Mouse (Mus musculus) heart, embryonic 12.5 days (tissue): ENCODE results near the gene Entpd2. TPM values are rescaled to one million over a fixed set of nuclear protein-coding genes. Genes with fewer than 3 reads are reported as not detected.

Experiments used
- ATAC-seq: fragments of 200-750 bp; cut with Nextera tagmentation; 2 replicates; pipeline ENCODE4 v1.8.0; 2017; ENCODE audit warnings: moderate TSS enrichment, moderate library complexity; ENCODE audit not compliant: insufficient number of reproducible peaks, low FRiP score
- H3K27ac ChIP-seq: fragments of 300-500 bp; sonication (generic); 2 replicates; pipeline ENCODE4 v1.5.1; 2016; ENCODE audit warnings: mild to moderate bottlenecking, moderate library complexity; ENCODE audit not compliant: poor library complexity, severe bottlenecking
- H3K27me3 ChIP-seq: fragments of 300-500 bp; sonication (generic); replicated peaks from 2 replicates; pipeline ENCODE4 v1.6.1; 2016; ENCODE audit warnings: mild to moderate bottlenecking, moderate library complexity
- H3K36me3 ChIP-seq: fragments of 300-500 bp; sonication (generic); 2 replicates; pipeline ENCODE4 v1.6.1; 2016; ENCODE audit warnings: mild to moderate bottlenecking, moderate library complexity
- H3K4me1 ChIP-seq: fragments of 300-500 bp; sonication (generic); replicated peaks from 2 replicates; pipeline ENCODE4 v1.6.1; 2016; ENCODE audit warnings: mild to moderate bottlenecking
- H3K4me2 ChIP-seq: fragments of 300-500 bp; sonication (generic); 2 replicates; pipeline ENCODE4 v1.6.1; 2016; ENCODE audit warnings: mild to moderate bottlenecking, moderate library complexity
- H3K4me3 ChIP-seq: fragments of 300-500 bp; sonication (generic); 2 replicates; pipeline ENCODE4 v1.5.1; 2016; ENCODE audit warnings: mild to moderate bottlenecking
- H3K9ac ChIP-seq: fragments of 300-500 bp; sonication (generic); 2 replicates; pipeline ENCODE4 v1.6.1; 2016; ENCODE audit warnings: mild to moderate bottlenecking, moderate library complexity
- H3K9me3 ChIP-seq: fragments of 300-500 bp; sonication (generic); replicated peaks from 2 replicates; pipeline ENCODE4 v1.6.1; 2016; ENCODE audit warnings: mild to moderate bottlenecking, moderate library complexity
- WGBS: fragments of 180-500 bp; shearing (Covaris S2); methylation state at CpG from one replicate; pipeline ENCODE4 v1.1.7; 2016; 5-methylcytosine and 5-hydroxymethylcytosine counted together
- polyA plus RNA-seq: library from polyadenylated mRNA; unstranded; fragments of >200 nt; fragmentation: Nextera tagmentation; extraction: Ambion mirVana; gene quantifications from 2 replicates; pipeline ENCODE4 v1.2.1, GENCODE M21; 2016

The Entpd2 gene
- polyA plus RNA-seq, 1 experiment from 2014 or later: 0.18 TPM

DNA sequence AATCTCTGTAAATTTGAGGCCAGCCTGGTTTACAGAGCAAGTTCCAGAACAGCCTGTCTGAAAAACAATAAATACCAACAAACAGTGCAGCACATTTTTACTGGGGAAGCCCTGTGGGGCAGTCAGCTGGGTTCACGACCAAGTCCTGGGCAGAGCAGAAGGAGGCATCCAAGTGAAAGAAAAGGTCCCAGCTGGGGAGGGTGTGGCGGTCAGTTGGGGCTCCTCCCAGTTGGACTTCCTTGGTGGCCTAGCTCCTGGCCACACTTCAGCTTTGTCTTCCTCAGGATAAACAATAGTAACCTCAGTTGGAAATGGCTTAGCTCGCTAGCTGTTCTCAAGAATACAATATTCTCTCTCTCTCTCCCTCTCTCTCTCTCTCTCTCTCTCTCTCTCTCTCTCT, 21.8 kb downstream of the Entpd2 start:
- Histone ChIP-seq H3K27ac (no peak overlapping the region), H3K4me1 (peaks cover under 1% of the 10 kb centered on the region; the same call in 1 of the 2 replicates), H3K36me3 (no peaks in the 10 kb centered on the region), H3K4me2 (no peak overlapping the region), H3K27me3 (peaks cover 31% of the 10 kb centered on the region), H3K4me3 (no peak overlapping the region), H3K9me3 (no peaks in the 10 kb centered on the region), H3K9ac (no peak overlapping the region)
- no peak for ATAC-seq
- WGBS: 33% methylated on average over 3 of the region's 3 CpGs

DNA sequence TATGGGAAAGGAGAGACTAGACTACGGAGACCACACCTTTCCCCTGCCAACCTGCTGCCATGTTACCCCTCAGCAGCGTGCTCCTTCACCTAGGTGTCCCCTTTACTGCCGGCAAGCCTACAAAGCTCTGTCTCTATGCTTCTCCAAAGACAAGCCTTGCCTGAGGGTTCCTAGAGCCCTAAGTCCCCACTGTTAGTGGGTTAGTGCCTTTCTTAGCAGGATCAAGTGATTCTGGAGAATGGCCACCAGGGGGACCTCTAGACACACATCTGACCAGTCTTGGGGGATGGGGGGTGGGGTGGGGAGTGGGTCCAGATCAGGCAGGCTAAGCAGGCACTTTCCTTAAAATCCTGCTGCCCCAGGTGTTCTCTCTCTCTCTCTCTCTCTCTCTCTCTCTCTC, 26.2 kb downstream of the Entpd2 start:
- H3K4me2 ChIP-seq: no peak overlapping the region
- no peaks in the 10 kb centered on the region for H3K9me3 ChIP-seq
- H3K9ac ChIP-seq: no peak overlapping the region
- peaks cover 65% of the 10 kb centered on the region for H3K27me3 ChIP-seq
- WGBS: 15% methylated on average over 3 of the region's 3 CpGs
- H3K36me3 ChIP-seq: no peaks in the 10 kb centered on the region
- no peak overlapping the region for H3K27ac ChIP-seq
- H3K4me1 ChIP-seq: peaks cover 4% of the 10 kb centered on the region; the same call in 1 of the 2 replicates
- no peak for ATAC-seq
- no peak overlapping the region for H3K4me3 ChIP-seq

DNA sequence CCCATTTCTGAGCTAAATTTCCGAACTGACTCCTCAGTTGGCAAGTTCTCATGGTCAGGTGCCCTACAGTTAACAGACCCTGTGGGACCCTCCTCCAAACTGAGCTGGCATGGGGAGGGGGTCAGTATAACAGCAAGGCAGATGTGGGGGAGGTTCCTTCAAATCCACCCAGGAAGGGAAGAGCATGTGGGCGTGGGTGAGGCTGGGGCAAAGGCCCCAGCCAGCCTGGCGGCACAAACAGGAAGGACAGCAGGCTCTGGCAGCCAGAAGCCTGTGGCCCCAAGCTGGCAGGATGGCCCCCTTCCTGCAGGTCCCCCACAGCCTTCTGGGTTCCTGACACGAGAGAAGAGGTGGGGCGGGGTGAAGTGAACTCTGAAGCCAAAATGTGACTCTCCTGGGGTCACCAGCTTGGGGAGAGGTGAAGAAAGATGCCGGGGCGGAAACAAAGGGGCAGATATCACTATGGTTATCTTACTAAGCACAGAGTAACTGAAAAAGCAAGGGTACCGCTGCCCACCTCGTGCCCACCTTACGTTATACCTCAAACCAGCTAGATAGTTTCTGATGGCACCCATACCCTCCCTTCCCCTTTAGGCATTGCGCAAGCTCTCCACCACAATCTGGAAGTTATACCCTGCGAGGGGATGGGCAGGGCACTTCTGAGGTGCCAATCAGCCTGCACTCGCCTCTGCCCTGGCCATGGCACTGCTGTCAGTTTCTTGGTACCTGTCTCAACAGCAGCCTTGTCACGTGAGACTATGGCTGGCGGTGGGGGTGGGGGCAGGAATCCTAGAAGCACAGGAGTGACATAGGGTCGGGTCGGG, 27.1 kb downstream of the Entpd2 start, which contains the start of gene Fut7:
Gene Fut7, plus strand, starts transcription at position 681 of the 824 bp plus-strand sequence.
- Histone ChIP-seq H3K4me2 (no peak within 1 kb of the TSS), H3K27me3 (peaks cover 67% of the 10 kb centered on the region), H3K9ac (no peak within 1 kb of the TSS), H3K27ac (no peak within 1 kb of the TSS), H3K9me3 (no peaks in the 10 kb centered on the region), H3K36me3 (no peaks in the 10 kb centered on the region), H3K4me1 (peaks cover 4% of the 10 kb centered on the region; the same call in 1 of the 2 replicates), H3K4me3 (no peak within 1 kb of the TSS)
- WGBS: 52% methylated on average over 17 of the region's 17 CpGs
- no peak for ATAC-seq

GRCm38 (mm10) chr2:25423626-25424025, 28.0 kb downstream of the Entpd2 start:
- H3K4me3 ChIP-seq: no peak overlapping the region
- peaks cover 4% of the 10 kb centered on the region; the same call in 1 of the 2 replicates for H3K4me1 ChIP-seq
- no peaks in the 10 kb centered on the region for H3K9me3 ChIP-seq
- 33% methylated on average over 1 of the region's 1 CpGs for WGBS
- ATAC-seq: no peak
- H3K4me2 ChIP-seq: no peak overlapping the region
- H3K36me3 ChIP-seq: no peaks in the 10 kb centered on the region
- no peak overlapping the region for H3K27ac ChIP-seq
- H3K27me3 ChIP-seq: peaks cover 59% of the 10 kb centered on the region
- H3K9ac ChIP-seq: no peak overlapping the region

DNA sequence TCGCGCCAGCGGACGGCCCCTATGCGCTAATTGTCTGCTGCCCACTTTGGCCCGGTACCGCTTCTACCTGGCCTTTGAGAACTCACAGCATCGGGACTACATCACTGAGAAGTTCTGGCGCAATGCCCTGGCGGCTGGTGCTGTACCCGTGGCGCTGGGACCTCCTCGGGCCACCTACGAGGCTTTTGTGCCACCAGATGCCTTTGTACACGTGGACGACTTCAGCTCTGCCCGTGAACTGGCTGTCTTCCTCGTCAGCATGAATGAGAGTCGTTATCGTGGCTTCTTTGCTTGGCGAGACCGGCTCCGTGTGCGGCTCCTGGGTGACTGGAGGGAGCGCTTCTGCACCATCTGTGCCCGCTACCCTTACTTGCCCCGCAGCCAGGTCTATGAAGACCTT, 29.8 kb downstream of the Entpd2 start:
- no peaks in the 10 kb centered on the region for H3K9me3 ChIP-seq
- H3K4me2 ChIP-seq: no peak overlapping the region
- no peak for ATAC-seq
- H3K9ac ChIP-seq: no peak overlapping the region
- H3K4me1 ChIP-seq: peaks cover 6% of the 10 kb centered on the region; the same call in 1 of the 2 replicates
- no peak overlapping the region for H3K27ac ChIP-seq
- H3K27me3 ChIP-seq: peaks cover 63% of the 10 kb centered on the region
- no peak overlapping the region for H3K4me3 ChIP-seq
- H3K36me3 ChIP-seq: no peaks in the 10 kb centered on the region
- WGBS: 45% methylated on average over 27 of the region's 27 CpGs

DNA sequence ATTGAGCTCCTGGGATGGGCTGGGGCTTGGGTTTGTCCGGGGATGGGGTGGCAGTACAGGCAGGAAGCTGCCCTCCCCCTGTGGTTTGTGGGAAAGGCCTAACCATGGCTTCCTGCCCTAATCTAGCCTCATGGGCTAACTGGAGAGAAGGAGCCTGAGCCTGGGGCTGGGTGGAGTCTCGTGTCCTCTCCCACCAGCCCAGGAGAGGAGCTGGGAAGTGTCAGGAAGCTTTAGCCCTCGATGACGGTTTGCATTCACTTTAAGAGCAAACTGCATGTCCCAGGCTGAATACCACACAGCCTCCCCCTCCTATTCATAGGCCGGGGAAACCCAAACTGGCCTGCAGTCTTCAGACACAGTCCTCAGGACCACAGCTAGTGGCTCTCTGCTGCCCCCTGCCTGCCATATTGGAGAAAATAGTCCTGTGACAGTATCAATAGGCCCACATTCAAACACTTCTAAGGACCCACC, 31.1 kb downstream of the Entpd2 start:
- Histone ChIP-seq H3K9me3 (no peaks in the 10 kb centered on the region), H3K27ac (no peak overlapping the region), H3K9ac (no peak overlapping the region), H3K27me3 (peaks cover 75% of the 10 kb centered on the region), H3K4me1 (peaks cover 6% of the 10 kb centered on the region; the same call in 1 of the 2 replicates), H3K36me3 (no peaks in the 10 kb centered on the region), H3K4me3 (no peak overlapping the region), H3K4me2 (no peak overlapping the region)
- no peak for ATAC-seq
- 23% methylated on average over 5 of the region's 5 CpGs for WGBS

- Histone ChIP-seq H3K9ac (no peak overlapping the region), H3K27ac (no peak overlapping the region), H3K27me3 (peaks cover 80% of the 10 kb centered on the region), H3K36me3 (no peaks in the 10 kb centered on the region), H3K4me2 (no peak overlapping the region), H3K4me3 (no peak overlapping the region), H3K4me1 (peaks cover 6% of the 10 kb centered on the region; the same call in 1 of the 2 replicates), H3K9me3 (no peaks in the 10 kb centered on the region)
- ATAC-seq: no peak
- 81% methylated on average over 5 of the region's 5 CpGs for WGBS
Observed at GRCm38 (mm10) chr2:25427256-25427655, 31.6 kb downstream of the Entpd2 start.

DNA sequence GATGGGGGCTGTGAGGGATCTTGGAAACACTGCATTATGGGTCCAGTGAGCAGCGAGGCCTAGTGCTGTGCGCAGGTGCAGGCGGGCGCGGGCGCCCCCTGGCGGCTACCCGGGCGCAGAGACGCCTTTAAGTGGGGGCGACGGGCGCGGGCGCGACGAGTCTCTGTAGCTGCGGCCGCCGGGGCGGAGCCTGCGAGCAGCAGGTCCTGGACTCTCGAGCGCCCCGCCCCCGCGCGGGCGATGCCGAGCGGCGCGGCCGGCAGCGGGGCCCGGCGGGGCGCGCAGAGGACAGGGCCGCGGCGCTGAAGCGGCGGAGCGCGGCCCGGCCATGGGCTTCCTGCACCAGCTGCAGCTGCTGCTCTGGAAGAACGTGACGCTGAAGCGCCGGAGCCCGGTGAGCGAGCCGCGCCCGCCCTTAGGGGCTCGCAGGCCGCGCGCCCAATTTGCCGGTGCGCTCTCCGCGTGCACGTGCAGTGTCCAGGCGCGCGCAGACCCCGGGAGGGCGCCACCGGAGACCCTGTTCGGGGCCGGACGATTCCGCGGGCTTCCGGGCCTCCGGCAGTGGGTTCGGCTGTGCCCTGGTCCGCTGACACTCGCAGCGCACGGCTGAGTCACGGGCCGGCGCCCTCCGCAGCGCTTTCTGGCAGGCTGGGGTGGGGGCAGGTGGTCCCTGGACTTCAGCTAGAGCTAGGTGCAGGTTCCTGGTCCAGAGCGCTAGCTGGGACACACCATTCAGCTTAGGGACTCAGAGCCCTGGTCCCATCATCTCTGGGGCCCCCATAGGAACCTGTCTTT, 33.0 kb downstream of the Entpd2 start, which contains the start of gene Abca2:
Gene Abca2, plus strand, starts transcription at position 262 of the 795 bp plus-strand sequence.
- WGBS: under 1% methylated on average over 89 of the region's 89 CpGs
- Histone ChIP-seq H3K27ac (no peak within 1 kb of the TSS), H3K36me3 (no peaks in the 10 kb centered on the region)

GRCm38 (mm10) chr2:25429435-25430180, 33.9 kb downstream of the Entpd2 start:
- Histone ChIP-seq H3K27ac (no peak overlapping the region), H3K9ac (peak overlapping the region; percentile 80; the same call in 1 of the 2 replicates), H3K27me3 (peaks cover 76% of the 10 kb centered on the region), H3K36me3 (no peaks in the 10 kb centered on the region), H3K4me3 (peak overlapping the region; percentile 67), H3K4me1 (0 out of 2 replicates have a peak, but pooled peaks cover 2% of the 10 kb centered on the region), H3K4me2 (peak overlapping the region; percentile 91), H3K9me3 (no peaks in the 10 kb centered on the region)
- WGBS: 73% methylated on average over 5 of the region's 5 CpGs
- ATAC-seq: no peak

More for the DNA sequence above, 33.0 kb downstream of the Entpd2 start, which contains the start of gene Abca2:
- 0 out of 2 replicates have a peak, but pooled peaks cover 2% of the 10 kb centered on the region for H3K4me1 ChIP-seq
- H3K9ac ChIP-seq: peak within 1 kb of the TSS; percentile 80
- peak; percentile 86 for ATAC-seq
- H3K4me3 ChIP-seq: peak within 1 kb of the TSS; percentile 67
- peaks cover 76% of the 10 kb centered on the region for H3K27me3 ChIP-seq
- peak within 1 kb of the TSS; percentile 91 for H3K4me2 ChIP-seq
- no peaks in the 10 kb centered on the region for H3K9me3 ChIP-seq

GRCm38 (mm10) chr2:25430395-25431233, 34.9 kb downstream of the Entpd2 start:
- Histone ChIP-seq H3K9me3 (no peaks in the 10 kb centered on the region), H3K36me3 (no peaks in the 10 kb centered on the region), H3K27ac (no peak overlapping the region), H3K4me2 (no peak overlapping the region), H3K4me1 (0 out of 2 replicates have a peak, but pooled peaks cover 2% of the 10 kb centered on the region), H3K27me3 (peaks cover 66% of the 10 kb centered on the region), H3K4me3 (no peak overlapping the region), H3K9ac (no peak overlapping the region)
- 72% methylated on average over 17 of the region's 17 CpGs for WGBS
- no peak for ATAC-seq
